Mouse (Mus musculus) c-Kit-positive CD71-positive TER-119-negative erythroid progenitor cells, embryonic 14.5 days (primary cell): Measurements from ENCODE around the gene Tbrg1.

ENCODE experiments used
- DNase-seq: peaks from one replicate; pipeline ENCODE4 v3.0.0-alpha.2; 2013; ENCODE audit warnings: low read depth

Gene Tbrg1

DNA sequence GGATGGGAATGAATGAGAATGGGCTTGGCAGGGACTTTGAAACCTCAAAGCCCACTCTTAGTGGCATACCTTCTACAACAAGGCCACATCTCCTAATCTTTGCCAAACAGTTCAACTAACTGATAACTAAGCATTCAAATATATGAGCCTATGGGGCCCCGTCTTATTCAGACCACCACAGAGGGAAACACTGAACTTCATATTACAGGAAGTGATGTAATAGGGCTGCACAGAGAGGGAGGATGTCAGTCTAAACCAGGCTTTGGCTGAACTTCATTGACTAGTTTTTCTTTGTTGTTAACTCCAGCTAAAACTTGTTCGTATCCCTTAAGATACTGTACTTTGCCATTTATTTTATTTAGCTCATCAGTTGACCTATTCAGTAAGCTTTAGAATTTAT, 27.2 kb downstream of the Tbrg1 start:
- DNase-seq, result no peak

DNA sequence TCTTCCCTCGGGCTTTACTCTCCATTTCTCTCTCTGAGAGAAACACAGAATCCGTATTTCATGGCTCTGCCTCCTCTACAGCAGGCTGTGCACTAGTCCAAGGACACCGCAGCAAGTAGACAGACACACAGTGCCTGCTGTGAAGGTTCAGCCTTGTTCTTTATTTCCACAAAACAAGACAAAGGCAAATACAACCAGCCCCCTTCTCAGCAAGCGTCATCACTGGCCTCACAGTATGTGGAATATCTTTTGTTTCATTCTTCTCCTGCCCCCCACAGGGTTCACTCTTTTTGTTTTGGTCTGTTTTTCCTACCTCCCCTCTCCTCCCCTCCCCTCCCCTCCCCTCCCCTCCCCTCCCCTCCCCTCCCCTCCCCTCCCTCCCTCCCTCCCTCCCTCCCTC, 28.5 kb downstream of the Tbrg1 start:
- DNase-seq, result no peak

DNA sequence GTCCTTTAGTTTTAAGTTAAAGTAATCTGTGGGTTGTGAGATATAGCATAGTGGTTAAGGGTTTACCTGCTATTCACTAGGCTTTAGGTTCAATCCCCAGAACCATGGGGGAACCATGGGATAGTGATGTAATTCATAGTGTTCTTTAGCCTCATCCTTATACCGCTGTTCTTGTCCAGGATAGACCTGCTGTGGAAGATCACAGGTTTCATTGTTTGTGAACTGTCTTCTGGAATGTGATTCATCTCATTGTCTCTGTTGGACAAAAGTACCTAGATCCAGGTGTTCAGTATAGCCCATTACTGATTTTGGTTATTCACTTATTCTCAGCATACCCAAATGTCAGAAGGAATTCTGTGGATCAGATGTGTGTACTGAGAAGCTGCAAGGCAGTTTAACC, 29.8 kb downstream of the Tbrg1 start:
- no peak for DNase-seq

DNA sequence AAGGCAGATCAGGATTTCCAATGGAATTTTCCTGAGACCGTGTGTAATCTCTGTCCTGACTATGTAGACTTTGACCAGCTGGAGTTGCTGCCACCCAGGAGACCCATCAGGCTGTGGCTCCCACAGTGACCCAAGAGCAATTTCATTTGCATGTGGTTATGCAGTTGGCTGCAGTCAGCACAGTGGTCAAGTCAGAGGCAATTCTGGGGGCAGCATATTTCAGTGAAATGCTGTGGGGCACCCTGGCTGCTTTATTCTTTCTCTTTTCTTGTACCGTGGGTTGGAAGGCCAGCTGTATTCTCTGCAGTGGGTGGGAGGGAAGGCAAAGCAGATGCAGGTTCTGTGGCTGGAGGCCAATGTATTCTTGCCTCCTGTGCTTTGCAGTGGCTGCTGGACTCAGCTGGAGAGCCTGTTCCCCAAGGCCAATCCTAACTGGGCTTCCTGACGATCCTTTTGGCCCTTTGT, 31.0 kb downstream of the Tbrg1 start:
- no peak for DNase-seq

DNA sequence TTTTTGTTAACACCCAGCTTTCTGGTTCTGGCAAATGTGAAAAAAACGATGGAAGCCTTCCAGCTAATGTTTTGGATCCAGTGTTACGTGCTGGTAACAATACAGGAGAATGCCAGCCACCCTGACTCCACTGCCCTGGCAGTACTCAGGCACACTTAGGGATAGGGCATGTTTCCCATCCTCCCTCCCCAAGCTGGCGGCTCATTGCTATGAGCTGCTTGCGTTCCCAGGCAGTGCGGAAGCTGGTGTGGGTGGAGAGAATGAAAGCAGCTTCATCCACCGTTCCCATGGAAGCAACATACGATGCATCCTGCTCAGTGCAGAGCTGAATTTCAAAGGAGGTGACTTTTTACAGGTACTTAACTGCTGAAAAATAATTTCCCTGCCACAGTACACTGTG, 31.5 kb downstream of the Tbrg1 start:
- no peak for DNase-seq

DNA sequence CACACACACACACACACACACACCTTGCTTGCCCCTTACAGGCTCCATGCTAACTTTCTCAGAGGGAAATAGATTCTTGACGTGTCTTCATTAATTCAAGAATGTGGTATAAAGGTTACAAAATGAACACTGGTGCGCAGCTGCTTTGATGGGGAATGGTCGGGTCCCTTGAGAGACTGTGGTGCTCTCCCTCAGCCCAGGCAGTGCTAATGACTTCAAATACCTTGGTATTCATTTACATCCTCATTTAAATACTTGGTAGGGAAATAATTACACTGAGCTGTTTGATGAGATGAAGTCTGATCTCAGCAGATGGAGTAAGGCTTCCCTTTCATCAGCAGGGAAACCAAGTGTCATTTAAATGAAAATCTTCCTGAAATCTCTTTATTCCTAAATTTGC, 32.0 kb downstream of the Tbrg1 start:
- no peak for DNase-seq

DNA sequence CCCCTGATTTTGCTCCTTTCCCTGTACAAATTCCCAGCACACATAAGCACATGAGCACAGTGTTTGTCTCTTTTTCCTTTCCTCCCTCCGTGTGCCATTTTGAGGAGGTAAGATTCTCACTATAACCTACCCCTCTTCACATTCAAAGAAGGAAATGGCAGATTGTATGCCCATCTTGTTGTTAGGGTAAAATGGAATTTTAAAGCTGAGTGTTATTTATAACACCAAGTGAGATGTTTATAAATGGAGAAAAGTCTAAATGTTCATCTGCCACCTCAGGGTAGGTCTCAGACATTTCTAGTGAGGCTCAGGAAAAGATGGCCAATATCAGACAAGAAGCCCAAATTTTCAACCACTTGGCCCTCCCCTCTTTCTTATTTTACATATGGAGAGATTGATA, 32.6 kb downstream of the Tbrg1 start:
- DNase-seq, result no peak

DNA sequence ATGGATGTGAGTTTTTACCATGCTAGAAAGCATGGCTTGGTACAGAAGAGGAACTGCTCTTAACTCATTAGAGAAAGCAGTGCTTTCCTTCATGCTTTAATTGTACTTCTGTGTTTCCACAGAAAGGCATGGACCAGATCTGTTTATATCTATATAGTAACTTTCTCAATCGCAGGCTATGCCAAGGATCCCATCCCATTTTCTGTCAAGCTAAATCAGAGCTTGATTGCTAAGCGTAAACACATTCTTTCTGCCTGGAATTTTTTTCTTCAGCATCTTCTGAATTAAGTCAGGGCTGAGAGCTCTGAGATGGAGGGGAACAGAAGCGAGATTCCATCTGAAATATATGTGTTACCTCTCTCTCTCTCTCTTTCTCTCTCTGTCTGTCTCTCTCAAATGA, 33.1 kb downstream of the Tbrg1 start:
- DNase-seq, result no peak

DNA sequence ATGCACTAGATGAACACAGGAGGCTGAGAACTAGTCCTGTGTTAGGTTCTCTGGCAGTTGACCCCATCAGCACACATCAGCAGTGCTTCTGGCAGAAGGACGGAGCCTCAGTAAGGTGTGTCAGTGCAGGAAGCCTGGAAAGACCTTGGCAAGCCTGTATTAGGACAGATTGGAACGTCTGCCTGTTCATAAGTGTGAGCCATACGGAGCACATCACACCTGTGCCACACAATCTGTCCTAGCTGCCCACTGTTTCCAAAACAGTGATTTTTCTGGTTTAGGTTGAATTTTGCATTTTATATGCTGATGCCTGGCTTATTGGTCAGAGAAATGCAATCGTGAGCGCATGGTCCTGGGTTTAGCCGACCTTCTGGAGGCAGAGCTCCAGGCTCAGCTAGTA, 35.8 kb downstream of the Tbrg1 start:
- no peak for DNase-seq

DNA sequence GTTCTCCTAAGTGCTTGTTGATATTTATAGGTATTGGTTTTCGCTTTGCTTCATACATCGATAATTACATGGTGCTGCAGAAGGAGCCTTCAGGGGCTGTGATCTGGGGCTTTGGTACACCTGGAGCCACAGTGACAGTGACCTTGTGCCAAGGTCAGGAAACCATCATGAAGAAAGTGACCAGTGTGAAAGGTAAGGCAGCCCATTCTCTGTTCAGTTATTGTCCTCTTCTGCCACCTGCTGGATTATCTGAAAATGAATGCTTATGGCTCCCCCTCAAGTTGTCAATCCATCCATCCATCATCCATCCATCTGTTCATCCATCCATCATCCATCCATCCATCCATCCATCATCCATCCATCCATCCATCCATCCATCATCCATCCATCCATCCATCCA, 40.3 kb downstream of the Tbrg1 start:
- no peak for DNase-seq

DNA sequence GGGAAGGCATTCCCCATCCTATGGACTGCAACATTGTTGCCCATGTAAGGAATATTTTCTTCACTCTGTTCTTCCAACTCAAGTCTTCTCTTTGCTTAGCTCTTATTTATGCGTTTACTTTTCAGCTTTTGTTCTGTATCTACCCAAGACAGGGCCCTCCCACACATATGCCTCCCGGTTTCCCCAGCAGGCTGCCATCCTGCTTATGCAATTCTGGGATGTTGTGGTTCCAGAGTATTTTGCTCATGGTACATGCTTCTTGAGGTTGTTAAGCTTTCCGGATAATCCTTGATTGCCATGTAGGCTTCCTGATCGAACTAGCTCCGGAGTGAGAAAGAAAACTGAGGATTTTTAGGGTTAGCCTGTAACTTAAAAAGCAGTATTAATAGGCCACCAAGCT, 41.9 kb downstream of the Tbrg1 start:
- DNase-seq, result no peak

DNA sequence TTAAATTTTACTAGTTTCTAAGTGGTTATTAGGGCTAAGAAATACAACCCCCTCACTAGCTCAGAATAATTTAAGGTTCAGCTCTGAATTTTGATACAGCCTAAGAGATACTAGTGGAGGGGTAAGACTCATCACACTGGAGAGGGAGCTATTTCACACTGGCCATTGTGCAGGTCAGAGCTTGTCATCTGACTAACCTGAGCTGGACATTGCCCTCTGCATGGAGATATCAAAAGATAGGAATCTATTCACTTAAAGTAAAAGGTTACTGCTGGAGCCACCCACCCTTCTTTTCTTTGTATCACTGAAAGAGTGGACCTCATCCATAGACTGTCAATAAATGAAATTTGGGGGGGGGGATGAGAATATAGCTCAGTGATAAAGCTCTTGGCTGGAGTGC, 42.8 kb downstream of the Tbrg1 start:
- DNase-seq, result no peak

DNA sequence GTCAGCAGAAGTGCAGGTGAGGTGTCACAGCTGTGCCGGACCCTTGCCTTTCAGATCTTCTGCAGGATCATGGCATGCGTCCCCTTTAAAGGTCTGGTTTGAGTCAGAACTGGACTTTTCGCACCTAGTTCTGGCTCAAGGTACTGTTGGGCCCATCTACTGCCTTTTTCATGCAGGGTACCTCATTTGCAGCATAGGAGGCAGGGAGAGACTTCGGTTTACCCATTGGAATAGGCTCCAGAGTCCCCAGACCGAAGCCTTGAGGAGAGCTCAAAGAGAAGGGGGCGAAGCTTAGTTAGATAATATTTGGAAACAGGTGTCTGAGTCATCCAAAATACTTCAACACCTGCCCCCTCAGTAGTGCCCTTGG, 43.2 kb downstream of the Tbrg1 start:
- DNase-seq, result no peak

DNA sequence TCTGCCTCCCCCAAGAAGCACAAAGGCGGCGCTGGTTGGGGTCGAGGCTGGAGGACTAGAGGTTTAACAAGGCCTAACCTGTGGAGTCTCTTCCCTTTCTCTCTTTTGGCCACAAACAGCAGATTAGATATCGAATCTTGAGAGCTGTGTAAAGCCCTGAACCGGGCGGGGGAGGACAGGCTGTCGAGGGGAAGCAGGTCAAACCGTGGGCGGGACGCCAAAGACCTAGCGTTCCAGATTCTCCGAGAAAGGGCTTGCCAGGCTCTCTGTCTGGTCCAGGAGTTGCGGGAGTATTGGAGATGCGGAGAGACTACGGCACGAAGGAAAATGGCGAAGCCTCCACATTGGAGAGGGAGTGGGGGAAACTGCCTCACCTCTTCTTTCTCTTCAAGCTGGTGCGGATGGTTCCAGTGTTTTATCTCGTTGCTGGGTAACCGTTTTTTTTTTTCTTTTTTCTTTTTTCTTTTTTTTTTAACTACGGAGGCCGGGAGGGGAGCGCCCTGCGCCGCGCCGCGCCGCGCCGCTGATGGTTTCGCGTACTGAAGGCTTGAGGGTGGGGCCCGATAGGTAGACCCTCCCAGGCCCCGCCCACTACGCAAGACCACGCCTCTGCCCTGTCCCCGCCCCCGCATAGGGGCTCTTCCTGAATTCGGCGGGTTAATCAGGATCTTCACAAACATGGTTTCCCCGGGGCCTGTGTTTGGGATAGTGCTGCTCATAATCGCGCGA, 43.8 kb downstream of the Tbrg1 start, which contains the start of gene Spa17:
Spa17 (minus strand) TSS at position 541 of the 729 bp plus-strand sequence.
- DNase-seq, result peak; percentile 81

DNA sequence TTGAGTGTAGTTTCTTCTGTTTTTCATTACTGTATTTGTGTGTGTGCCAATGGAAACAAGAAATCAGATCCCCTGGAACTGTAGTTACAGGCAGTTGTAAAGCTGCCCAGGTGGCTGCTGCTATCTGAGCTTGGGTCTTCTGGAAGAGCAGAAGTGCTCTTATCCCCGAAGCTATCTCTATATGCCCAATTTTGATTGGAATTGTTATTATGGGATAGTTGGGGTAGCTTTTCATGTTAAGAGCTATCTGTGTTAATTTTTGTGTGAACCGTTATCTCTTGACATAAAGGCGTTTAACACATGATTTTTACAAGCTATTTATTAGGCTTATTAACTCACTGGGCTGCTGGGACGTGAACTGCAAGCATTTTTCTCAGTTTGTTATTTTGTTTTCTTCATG, 47.6 kb downstream of the Tbrg1 start:
- DNase-seq, result no peak

DNA sequence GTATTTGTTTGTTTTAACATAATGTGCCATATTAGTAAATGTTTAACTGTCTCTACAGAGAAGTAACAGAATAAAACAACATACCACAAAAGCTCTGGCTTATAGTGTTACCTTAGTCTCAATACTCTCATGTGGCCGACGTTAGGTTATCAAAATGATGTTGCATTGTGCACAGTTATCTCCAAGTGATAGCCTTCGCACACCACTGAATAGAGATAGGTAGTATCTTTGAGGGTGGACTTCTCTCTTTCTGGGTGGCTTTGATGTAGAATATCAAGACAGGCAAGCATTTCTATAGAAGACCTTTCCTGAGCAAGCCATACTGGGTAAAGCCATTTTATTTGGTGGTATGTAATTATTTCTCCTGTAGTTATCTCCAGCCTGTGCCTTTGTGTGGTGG, 52.0 kb downstream of the Tbrg1 start:
- DNase-seq, result no peak

DNA sequence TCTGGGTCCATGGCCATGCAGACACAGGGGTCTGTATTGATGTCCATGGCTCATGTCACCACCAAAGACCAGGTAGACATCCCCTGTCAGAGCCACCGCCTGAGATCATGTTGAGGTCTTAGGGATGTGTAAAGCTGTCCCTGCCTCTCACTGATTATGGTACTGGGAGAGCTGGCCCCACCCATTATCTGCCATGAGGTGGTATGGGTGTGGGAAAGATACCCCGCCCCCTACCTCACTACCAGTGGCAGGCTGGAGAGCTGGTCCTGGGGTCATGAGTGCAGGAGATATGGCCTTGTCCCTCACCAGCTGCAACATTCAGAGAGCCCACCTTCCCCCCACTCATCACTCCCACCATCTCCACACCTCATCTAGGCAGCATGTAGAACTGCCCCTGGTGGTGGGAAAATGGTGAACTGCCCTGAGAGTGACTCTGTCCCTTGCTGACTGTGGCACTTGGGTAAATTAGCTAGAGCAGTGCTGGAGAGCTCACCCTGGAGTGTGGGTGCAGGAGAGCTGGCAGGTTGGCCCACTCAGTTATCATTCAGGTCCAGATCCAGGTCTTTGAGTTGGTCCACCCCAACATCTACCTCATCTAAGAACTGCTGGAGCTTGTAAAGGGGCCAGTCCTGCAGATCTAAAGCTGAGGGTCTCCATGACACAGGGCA, 56.4 kb downstream of the Tbrg1 start:
- no peak for DNase-seq
